Mouse (Mus musculus): ENCODE measurements at regions not wholly inside any gene's neighbourhood (a gene's known extent, or its start where the extent isn't known, plus 50 kb on each side); places are given as distances from the start of the nearest gene placed in this dataset.

DNA sequence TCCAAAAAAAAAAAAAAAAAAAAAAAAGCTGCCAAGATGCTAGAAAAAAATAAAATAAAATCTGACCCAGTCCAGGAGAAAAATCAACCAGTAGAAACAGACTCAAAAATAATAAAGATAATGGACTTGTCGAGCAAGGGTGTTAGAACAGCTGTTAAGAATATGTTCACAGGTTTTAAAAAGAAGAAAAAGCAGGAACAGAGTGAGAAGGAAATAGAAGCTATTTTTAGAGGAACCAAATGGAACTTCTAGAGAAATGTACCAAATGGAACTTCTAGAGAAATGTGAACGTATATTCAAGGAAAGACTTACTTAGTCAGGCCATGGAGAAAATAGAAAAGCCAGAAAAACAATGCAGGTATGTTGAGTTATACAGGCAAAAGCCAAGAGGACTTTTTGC, 662.4 kb upstream of the Jmjd1c start:
- no peaks in the 10 kb centered on the region for H3K36me3 ChIP-seq (ENCODE audit: insufficient read depth, low read length)
- ATAC-seq = no peak
- H3K9ac ChIP-seq (replicated peaks; ENCODE audit: low read length) = no peak overlapping the region
- no peak for TF ChIP-seq CTCF (IDR thresholded peaks at IDR 0.05; ENCODE audit: low read depth)
- H3K4me2 ChIP-seq (ENCODE audit: low read depth, low read length) = no peak overlapping the region
- 91% methylated on average over 2 of the region's 2 CpGs for WGBS
- H3K9me3 ChIP-seq (ENCODE audit: low read length) = no peaks in the 10 kb centered on the region
- H3K4me3 ChIP-seq (ENCODE audit: low read length) = no peak overlapping the region
- no peaks in the 10 kb centered on the region for H3K27me3 ChIP-seq (ENCODE audit: insufficient read depth, low read length)
- DNase-seq (ENCODE audit: low spot score) = no peak
- H3K4me1 ChIP-seq (ENCODE audit: insufficient read depth, low read length) = no peaks in the 10 kb centered on the region
- H3K27ac ChIP-seq = no peak overlapping the region

DNA sequence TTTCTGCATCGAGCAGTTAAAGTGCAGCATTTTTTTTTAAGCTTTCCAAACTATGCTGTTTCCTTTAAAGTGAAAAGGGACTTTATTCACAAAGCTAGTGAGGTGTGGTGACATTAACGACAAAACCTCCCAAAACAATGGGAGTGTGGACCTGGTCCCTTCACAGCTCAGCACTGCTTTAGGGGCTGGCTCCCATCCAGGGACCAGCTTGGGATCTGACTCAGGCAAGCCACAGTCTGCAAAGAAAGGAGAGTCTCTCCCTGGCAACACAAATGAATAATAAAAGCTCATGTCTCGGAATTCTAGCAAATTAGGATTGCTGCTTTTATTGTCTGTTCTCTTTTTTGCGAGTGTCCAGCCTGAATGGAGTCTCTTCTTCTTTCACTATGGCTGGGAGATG, 625.2 kb upstream of the Jmjd1c start:
- Histone ChIP-seq H3K36me3 (ENCODE audit: insufficient read depth, low read length) (no peaks in the 10 kb centered on the region), H3K4me2 (ENCODE audit: low read depth, low read length) (peak overlapping the region; percentile 14; the same call in 1 of the 2 replicates), H3K27ac (no peak overlapping the region), H3K9me3 (ENCODE audit: low read length) (no peaks in the 10 kb centered on the region), H3K4me3 (ENCODE audit: low read length) (no peak overlapping the region), H3K9ac (replicated peaks; ENCODE audit: low read length) (no peak overlapping the region), H3K4me1 (ENCODE audit: insufficient read depth, low read length) (no peaks in the 10 kb centered on the region), H3K27me3 (ENCODE audit: insufficient read depth, low read length) (no peaks in the 10 kb centered on the region)
- ATAC-seq (no peak), DNase-seq (ENCODE audit: low spot score) (peak; percentile 66)
- TF ChIP-seq CTCF (IDR thresholded peaks at IDR 0.05; ENCODE audit: low read depth) = no peak
- WGBS = 25% methylated on average over 4 of the region's 4 CpGs

DNA sequence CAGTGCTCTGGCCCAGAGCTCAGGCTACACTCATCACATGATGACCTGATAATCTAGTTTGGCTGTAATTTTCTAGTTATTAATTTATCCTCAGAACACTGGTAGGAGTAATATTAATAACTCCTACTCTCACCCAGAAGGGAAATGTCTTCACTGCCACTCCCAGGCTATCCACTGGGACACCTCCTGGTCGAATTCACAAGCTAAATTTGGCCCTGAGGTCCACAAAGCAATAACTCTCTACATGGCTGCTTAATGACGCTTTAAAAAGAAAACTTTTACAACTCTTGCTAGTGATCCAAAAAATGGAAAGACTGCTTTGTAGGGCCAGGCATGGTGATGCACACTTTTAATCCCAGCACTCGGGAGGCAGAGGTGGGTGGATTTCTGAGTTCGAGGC, 623.9 kb upstream of the Jmjd1c start:
- Histone ChIP-seq H3K9me3 (ENCODE audit: low read length) (no peaks in the 10 kb centered on the region), H3K4me1 (ENCODE audit: insufficient read depth, low read length) (no peaks in the 10 kb centered on the region), H3K27me3 (ENCODE audit: insufficient read depth, low read length) (no peaks in the 10 kb centered on the region), H3K9ac (replicated peaks; ENCODE audit: low read length) (no peak overlapping the region), H3K4me3 (ENCODE audit: low read length) (no peak overlapping the region), H3K27ac (no peak overlapping the region), H3K36me3 (ENCODE audit: insufficient read depth, low read length) (no peaks in the 10 kb centered on the region), H3K4me2 (ENCODE audit: low read depth, low read length) (no peak overlapping the region)
- DNase-seq (ENCODE audit: low spot score) = no peak
- 81% methylated on average over 4 of the region's 4 CpGs for WGBS
- TF ChIP-seq CTCF (IDR thresholded peaks at IDR 0.05; ENCODE audit: low read depth) = no peak
- ATAC-seq = no peak

DNA sequence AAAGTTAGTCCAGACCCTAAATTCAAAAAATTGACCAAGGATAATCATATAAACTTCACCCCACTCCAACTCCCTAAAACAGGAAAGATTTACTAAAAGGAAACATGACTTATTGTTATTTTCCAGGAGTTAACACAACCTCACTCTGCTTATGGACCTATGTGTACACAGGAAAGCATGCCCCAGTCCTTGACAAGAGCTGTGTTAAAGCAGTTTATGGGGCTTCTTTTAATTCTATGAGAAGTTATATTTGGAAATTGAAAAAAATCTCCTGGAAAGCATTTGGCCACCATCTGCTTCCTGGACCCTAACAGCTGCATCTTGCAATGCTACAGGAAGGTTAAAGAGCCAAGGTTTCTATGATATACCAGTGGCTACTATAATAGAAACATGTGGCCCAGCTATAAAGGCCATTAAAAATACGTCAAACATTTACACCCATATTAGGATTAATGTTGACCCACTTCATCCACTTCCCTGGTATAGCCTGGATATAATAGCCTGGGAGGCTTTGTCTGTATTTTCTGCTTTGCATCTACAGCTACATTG, 620.7 kb upstream of the Jmjd1c start:
- Histone ChIP-seq H3K4me3 (ENCODE audit: low read length) (no peak overlapping the region), H3K36me3 (ENCODE audit: insufficient read depth, low read length) (no peaks in the 10 kb centered on the region), H3K27ac (no peak overlapping the region), H3K9ac (replicated peaks; ENCODE audit: low read length) (no peak overlapping the region), H3K9me3 (ENCODE audit: low read length) (no peaks in the 10 kb centered on the region), H3K27me3 (ENCODE audit: insufficient read depth, low read length) (no peaks in the 10 kb centered on the region), H3K4me2 (ENCODE audit: low read depth, low read length) (no peak overlapping the region), H3K4me1 (ENCODE audit: insufficient read depth, low read length) (no peaks in the 10 kb centered on the region)
- ATAC-seq (no peak), DNase-seq (ENCODE audit: low spot score) (no peak)
- WGBS = 83% methylated on average over 1 of the region's 1 CpGs
- TF ChIP-seq CTCF (IDR thresholded peaks at IDR 0.05; ENCODE audit: low read depth) = no peak

DNA sequence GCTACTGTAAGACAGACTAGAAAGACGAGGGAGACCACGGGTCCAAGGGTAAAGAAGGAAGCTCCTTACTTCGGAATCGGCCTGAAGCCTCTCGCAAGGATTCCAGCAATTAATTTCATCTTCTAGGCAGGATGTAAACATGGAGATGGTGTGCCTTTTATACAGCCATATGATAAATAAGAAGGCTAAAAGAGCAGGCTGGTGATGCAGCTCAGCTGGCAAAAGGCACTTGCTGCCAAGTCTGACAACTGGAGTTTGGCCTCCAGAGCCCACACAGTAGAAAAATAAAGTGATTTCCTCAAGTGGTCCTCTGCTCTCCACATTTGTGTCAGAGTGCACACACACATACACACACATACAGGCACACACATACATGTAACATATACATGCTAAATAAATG, 605.1 kb upstream of the Jmjd1c start:
- WGBS = 81% methylated on average over 5 of the region's 5 CpGs
- Histone ChIP-seq H3K27me3 (ENCODE audit: insufficient read depth, low read length) (no peaks in the 10 kb centered on the region), H3K4me1 (ENCODE audit: insufficient read depth, low read length) (no peaks in the 10 kb centered on the region), H3K4me2 (ENCODE audit: low read depth, low read length) (no peak overlapping the region), H3K4me3 (ENCODE audit: low read length) (no peak overlapping the region), H3K9ac (replicated peaks; ENCODE audit: low read length) (no peak overlapping the region), H3K27ac (no peak overlapping the region), H3K36me3 (ENCODE audit: insufficient read depth, low read length) (no peaks in the 10 kb centered on the region), H3K9me3 (ENCODE audit: low read length) (no peaks in the 10 kb centered on the region)
- no peak for DNase-seq (ENCODE audit: low spot score)
- no peak for ATAC-seq
- TF ChIP-seq CTCF (IDR thresholded peaks at IDR 0.05; ENCODE audit: low read depth) = no peak

DNA sequence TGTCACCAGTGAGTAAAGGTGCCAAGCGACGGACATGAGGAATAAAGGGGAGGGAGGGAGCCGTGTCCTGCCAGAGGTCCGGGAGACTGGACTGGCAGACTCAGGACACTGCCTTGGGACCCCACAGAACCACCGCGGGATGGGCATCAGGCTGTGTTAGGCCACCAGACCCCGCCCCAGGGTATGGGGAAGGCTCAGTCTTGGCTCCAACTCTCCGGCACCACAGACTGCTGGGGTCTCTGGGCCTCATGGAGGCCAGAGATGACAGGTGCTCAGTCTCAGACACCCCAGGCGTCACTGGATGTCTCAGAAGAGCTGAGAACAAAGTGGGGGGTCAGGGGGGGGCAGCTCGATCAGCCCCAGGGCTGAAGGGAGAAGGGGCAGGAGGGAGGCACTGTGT, 604.1 kb upstream of the Jmjd1c start:
- ATAC-seq = 0 out of 2 replicates have a peak, but pooled peaks have one; percentile 27
- DNase-seq (ENCODE audit: low spot score) = no peak
- Histone ChIP-seq H3K27me3 (ENCODE audit: insufficient read depth, low read length) (no peaks in the 10 kb centered on the region), H3K36me3 (ENCODE audit: insufficient read depth, low read length) (no peaks in the 10 kb centered on the region), H3K9ac (replicated peaks; ENCODE audit: low read length) (no peak overlapping the region), H3K4me2 (ENCODE audit: low read depth, low read length) (no peak overlapping the region), H3K4me3 (ENCODE audit: low read length) (no peak overlapping the region), H3K4me1 (ENCODE audit: insufficient read depth, low read length) (no peaks in the 10 kb centered on the region), H3K9me3 (ENCODE audit: low read length) (no peaks in the 10 kb centered on the region), H3K27ac (no peak overlapping the region)
- no peak for TF ChIP-seq CTCF (IDR thresholded peaks at IDR 0.05; ENCODE audit: low read depth)
- 65% methylated on average over 10 of the region's 10 CpGs for WGBS

DNA sequence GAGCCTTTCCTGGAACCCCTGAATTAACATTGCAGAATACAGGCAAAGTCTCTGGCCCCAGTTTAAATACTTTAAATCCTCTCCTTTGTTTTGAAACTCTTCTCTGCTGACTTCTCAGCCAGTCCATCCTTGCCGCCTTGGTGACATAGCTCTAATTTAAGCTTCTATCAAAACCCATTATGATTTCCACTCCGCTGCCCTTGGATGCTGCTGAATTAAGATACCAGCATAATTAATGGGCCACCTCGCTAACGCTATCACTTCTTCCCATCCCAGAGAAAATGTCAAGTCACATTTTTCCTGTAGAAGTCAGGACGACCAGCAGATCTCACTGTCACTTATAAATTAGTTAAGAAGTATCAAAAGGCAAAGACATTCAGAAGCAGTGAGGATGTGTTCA, 556.1 kb upstream of the Jmjd1c start:
- Histone ChIP-seq H3K4me2 (ENCODE audit: low read depth, low read length) (no peak overlapping the region), H3K4me1 (ENCODE audit: insufficient read depth, low read length) (no peaks in the 10 kb centered on the region), H3K9ac (replicated peaks; ENCODE audit: low read length) (no peak overlapping the region), H3K36me3 (ENCODE audit: insufficient read depth, low read length) (no peaks in the 10 kb centered on the region), H3K9me3 (ENCODE audit: low read length) (no peaks in the 10 kb centered on the region), H3K27ac (no peak overlapping the region), H3K27me3 (ENCODE audit: insufficient read depth, low read length) (no peaks in the 10 kb centered on the region), H3K4me3 (ENCODE audit: low read length) (no peak overlapping the region)
- DNase-seq (ENCODE audit: low spot score) (no peak), ATAC-seq (no peak)
- WGBS = 58% methylated on average over 5 of the region's 5 CpGs
- TF ChIP-seq CTCF (IDR thresholded peaks at IDR 0.05; ENCODE audit: low read depth) = no peak
